Mouse (Mus musculus): ENCODE results near the gene Fkbp8. TPM values are rescaled to one million over a fixed set of nuclear protein-coding genes. Genes with fewer than 3 reads are reported as not detected.

The Fkbp8 gene
- polyA plus RNA-seq, 1 experiment, result 623 TPM

DNA sequence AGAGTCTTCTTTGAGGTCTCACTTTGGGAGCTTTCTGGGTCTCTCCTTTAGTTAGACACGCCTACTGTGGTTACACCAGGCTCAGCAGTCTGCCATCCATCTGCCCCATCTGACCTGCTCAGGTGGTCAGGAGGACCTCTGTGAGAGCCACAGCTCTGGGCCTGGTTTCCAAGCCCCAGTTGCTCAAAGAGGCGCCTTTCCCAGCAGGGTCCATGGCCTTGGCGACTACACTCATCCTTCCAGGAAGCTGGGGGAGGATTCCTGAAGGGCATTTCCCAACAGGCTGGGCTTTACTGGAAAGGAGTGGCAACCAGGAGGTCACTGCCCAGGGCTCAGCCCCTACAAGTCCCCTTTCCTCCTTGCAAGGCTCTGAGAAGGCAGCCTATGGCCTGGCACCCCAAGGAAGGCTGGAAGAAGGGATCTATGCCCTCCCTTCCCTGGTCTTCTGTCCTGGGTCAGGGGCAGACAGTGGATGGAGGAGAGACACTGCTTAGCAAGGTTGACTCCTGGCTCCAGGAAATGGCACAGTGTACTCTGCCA is 37.2 kb downstream of the Fkbp8 start:
- Histone ChIP-seq H3K36me3 (ENCODE audit: control insufficient read depth, insufficient read depth, low read length) (no peaks in the 10 kb centered on the region; the same call in 1 of the 2 replicates), H3K27me3 (ENCODE audit: control insufficient read depth, insufficient read depth, low read length) (no peaks in the 10 kb centered on the region), H3K4me1 (ENCODE audit: control insufficient read depth, insufficient read depth, insufficient read length, low read length) (peaks cover 56% of the 10 kb centered on the region), H3K4me3 (ENCODE audit: low read depth, low read length) (no peak overlapping the region), H3K27ac (ENCODE audit: insufficient read depth, low read depth, low read length) (peak overlapping the region; percentile 12; the same call in 1 of the 2 replicates)
- 63% methylated on average over 3 of the region's 3 CpGs for WGBS
- no peak for TF ChIP-seq POLR2A (IDR thresholded peaks at IDR 0.05; ENCODE audit: low read depth, low read length)
- TF ChIP-seq CTCF (IDR thresholded peaks at IDR 0.05; ENCODE audit: extremely low read depth, insufficient read length, insufficient replicate concordance, low read depth, low read length), result no peak

DNA sequence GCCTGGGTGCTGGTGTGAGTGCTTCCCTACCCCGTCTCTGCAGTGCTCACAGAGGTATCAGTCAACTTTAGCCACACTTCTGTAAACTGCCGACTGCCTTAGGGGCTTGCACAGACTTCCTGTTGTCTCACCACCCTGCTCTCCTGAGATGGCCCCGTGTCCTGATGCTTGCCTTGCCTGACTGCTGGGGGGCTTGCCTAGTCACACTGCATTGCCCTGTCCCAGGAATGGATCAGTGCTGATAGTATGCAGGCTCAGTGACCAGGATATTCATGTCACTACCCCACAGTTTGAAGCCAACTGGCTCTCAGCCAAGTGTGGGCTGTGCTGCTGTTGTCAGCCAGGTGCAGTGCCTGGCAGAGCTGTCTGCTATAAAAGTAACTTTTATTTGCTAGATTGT is 38.0 kb downstream of the Fkbp8 start:
- TF ChIP-seq POLR2A (IDR thresholded peaks at IDR 0.05; ENCODE audit: low read depth, low read length), result no peak
- TF ChIP-seq CTCF (IDR thresholded peaks at IDR 0.05; ENCODE audit: extremely low read depth, insufficient read length, insufficient replicate concordance, low read depth, low read length), result no peak
- Histone ChIP-seq H3K27me3 (ENCODE audit: control insufficient read depth, insufficient read depth, low read length) (no peaks in the 10 kb centered on the region), H3K4me1 (ENCODE audit: control insufficient read depth, insufficient read depth, insufficient read length, low read length) (peaks cover 54% of the 10 kb centered on the region), H3K27ac (ENCODE audit: insufficient read depth, low read depth, low read length) (peak overlapping the region; percentile 11; the same call in 1 of the 2 replicates), H3K36me3 (ENCODE audit: control insufficient read depth, insufficient read depth, low read length) (no peaks in the 10 kb centered on the region; the same call in 1 of the 2 replicates), H3K4me3 (ENCODE audit: low read depth, low read length) (no peak overlapping the region)
- WGBS, result 20% methylated on average over 3 of the region's 3 CpGs

- H3K36me3 ChIP-seq (ENCODE audit: control insufficient read depth, insufficient read depth, low read length), result peaks cover 8% of the 10 kb centered on the region
- no peak overlapping the region for H3K27ac ChIP-seq (ENCODE audit: insufficient read depth, low read depth, low read length)
- H3K4me3 ChIP-seq (ENCODE audit: low read depth, low read length), result no peak overlapping the region
- H3K27me3 ChIP-seq (ENCODE audit: control insufficient read depth, insufficient read depth, low read length), result no peaks in the 10 kb centered on the region
- TF ChIP-seq CTCF (IDR thresholded peaks at IDR 0.05; ENCODE audit: extremely low read depth, insufficient read length, insufficient replicate concordance, low read depth, low read length) (no peak), POLR2A (IDR thresholded peaks at IDR 0.05; ENCODE audit: low read depth, low read length) (no peak)
- peaks cover 16% of the 10 kb centered on the region for H3K4me1 ChIP-seq (ENCODE audit: control insufficient read depth, insufficient read depth, insufficient read length, low read length)
These were observed 42.8 kb downstream of the Fkbp8 start for GRCm38 (mm10) chr8:70570360-70570759.

DNA sequence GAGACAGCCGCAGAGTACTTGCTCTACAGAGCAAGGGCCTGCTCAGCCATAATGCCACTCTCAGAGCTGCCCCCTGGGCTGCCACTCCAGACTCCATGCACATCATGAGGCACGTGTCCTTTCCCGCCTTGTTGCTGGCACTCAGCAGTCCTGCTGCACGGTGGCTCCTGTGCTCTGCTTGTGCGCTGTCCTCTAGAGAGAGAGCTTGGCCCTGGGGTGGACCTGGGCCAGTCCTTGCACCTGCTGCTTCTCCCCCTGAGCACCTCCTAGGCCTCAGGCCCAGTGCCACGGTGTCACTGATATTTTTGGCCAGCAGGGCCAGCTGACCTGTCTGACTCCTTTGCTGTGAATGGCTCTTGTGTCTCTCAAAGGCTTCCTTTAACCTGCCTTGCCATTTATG is 43.5 kb downstream of the Fkbp8 start:
- peaks cover 8% of the 10 kb centered on the region for H3K36me3 ChIP-seq (ENCODE audit: control insufficient read depth, insufficient read depth, low read length)
- no peaks in the 10 kb centered on the region for H3K27me3 ChIP-seq (ENCODE audit: control insufficient read depth, insufficient read depth, low read length)
- TF ChIP-seq POLR2A (IDR thresholded peaks at IDR 0.05; ENCODE audit: low read depth, low read length), result no peak
- no peak overlapping the region for H3K4me3 ChIP-seq (ENCODE audit: low read depth, low read length)
- WGBS, result 71% methylated on average over 6 of the region's 6 CpGs
- no peak overlapping the region for H3K27ac ChIP-seq (ENCODE audit: insufficient read depth, low read depth, low read length)
- peaks cover 12% of the 10 kb centered on the region for H3K4me1 ChIP-seq (ENCODE audit: control insufficient read depth, insufficient read depth, insufficient read length, low read length)

GRCm38 (mm10) chr8:70574302-70574701 is 46.8 kb downstream of the Fkbp8 start:
- no peaks in the 10 kb centered on the region for H3K27me3 ChIP-seq (ENCODE audit: control insufficient read depth, insufficient read depth, low read length)
- peaks cover 23% of the 10 kb centered on the region for H3K36me3 ChIP-seq (ENCODE audit: control insufficient read depth, insufficient read depth, low read length)
- no peak overlapping the region for H3K27ac ChIP-seq (ENCODE audit: insufficient read depth, low read depth, low read length)
- H3K4me1 ChIP-seq (ENCODE audit: control insufficient read depth, insufficient read depth, insufficient read length, low read length), result peaks cover 9% of the 10 kb centered on the region
- no peak for TF ChIP-seq POLR2A (IDR thresholded peaks at IDR 0.05; ENCODE audit: low read depth, low read length)
- TF ChIP-seq CTCF (IDR thresholded peaks at IDR 0.05; ENCODE audit: extremely low read depth, insufficient read length, insufficient replicate concordance, low read depth, low read length), result no peak
- no peak overlapping the region for H3K4me3 ChIP-seq (ENCODE audit: low read depth, low read length)

- H3K4me1 ChIP-seq (ENCODE audit: control insufficient read depth, insufficient read depth, insufficient read length, low read length), result peaks cover 5% of the 10 kb centered on the region; the same call in 1 of the 2 replicates
- H3K27me3 ChIP-seq (ENCODE audit: control insufficient read depth, insufficient read depth, low read length), result no peaks in the 10 kb centered on the region
- no peak overlapping the region for H3K27ac ChIP-seq (ENCODE audit: insufficient read depth, low read depth, low read length)
- TF ChIP-seq CTCF (IDR thresholded peaks at IDR 0.05; ENCODE audit: extremely low read depth, insufficient read length, insufficient replicate concordance, low read depth, low read length) (no peak), POLR2A (IDR thresholded peaks at IDR 0.05; ENCODE audit: low read depth, low read length) (no peak)
- H3K4me3 ChIP-seq (ENCODE audit: low read depth, low read length), result no peak overlapping the region
- 40% methylated on average over 4 of the region's 4 CpGs for WGBS
- H3K36me3 ChIP-seq (ENCODE audit: control insufficient read depth, insufficient read depth, low read length), result peaks cover 24% of the 10 kb centered on the region
These were observed 47.4 kb downstream of the Fkbp8 start for GRCm38 (mm10) chr8:70574915-70575314.

DNA sequence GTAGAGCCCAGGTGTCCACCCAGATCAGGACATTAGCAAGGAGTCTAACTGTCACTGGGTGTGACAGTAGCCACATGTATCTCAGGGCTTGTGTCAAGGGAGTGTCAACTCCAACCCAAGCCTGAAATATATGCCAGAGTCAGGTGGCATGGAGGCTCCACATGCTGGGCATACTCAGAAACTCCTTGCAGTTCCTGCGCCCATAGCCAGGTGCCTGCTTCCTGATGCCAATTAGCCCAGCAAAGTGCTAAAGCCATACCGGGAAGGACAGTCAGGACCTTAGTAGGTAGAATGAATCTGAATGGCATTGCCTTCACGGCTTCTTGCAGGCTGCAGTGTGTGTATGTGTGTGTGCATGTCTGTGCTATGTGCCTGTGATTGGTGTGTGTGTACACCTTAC is 49.7 kb downstream of the Fkbp8 start:
- Histone ChIP-seq H3K27me3 (ENCODE audit: control insufficient read depth, insufficient read depth, low read length) (no peaks in the 10 kb centered on the region), H3K4me3 (ENCODE audit: low read depth, low read length) (no peak overlapping the region), H3K4me1 (ENCODE audit: control insufficient read depth, insufficient read depth, insufficient read length, low read length) (peaks cover 2% of the 10 kb centered on the region; the same call in 1 of the 2 replicates), H3K27ac (ENCODE audit: insufficient read depth, low read depth, low read length) (no peak overlapping the region), H3K36me3 (ENCODE audit: control insufficient read depth, insufficient read depth, low read length) (peaks cover 45% of the 10 kb centered on the region)
- WGBS, result 93% methylated on average over 3 of the region's 3 CpGs
- TF ChIP-seq POLR2A (IDR thresholded peaks at IDR 0.05; ENCODE audit: low read depth, low read length) (no peak), CTCF (IDR thresholded peaks at IDR 0.05; ENCODE audit: extremely low read depth, insufficient read length, insufficient replicate concordance, low read depth, low read length) (no peak)

Data from small intestine, adult 2 months (tissue).